Mouse (Mus musculus) lung, postnatal 10 days (tissue): ENCODE results near the gene Frs3.

Source experiments
- DNase-seq: peaks from one replicate; pipeline ENCODE4 v3.0.0; 2021

Frs3 gene

GRCm38 (mm10) chr17:47693671-47694441 lies 5.0 kb downstream of the Frs3 start:
- peak; percentile 27 for DNase-seq

GRCm38 (mm10) chr17:47694442-47694502 lies 5.4 kb downstream of the Frs3 start, which contains the start of gene Gm21981:
Gm21981 (minus strand) TSS chr17:47694455.
- no peak for DNase-seq

GRCm38 (mm10) chr17:47694503-47695336 lies 5.9 kb downstream of the Frs3 start, which contains the start of gene Prickle4:
Prickle4 (minus strand) TSS chr17:47694736.
- DNase-seq: peak; percentile 98

GRCm38 (mm10) chr17:47695337-47695710 lies 6.5 kb downstream of the Frs3 start:
- no peak for DNase-seq

- DNase-seq: no peak
Observed at GRCm38 (mm10) chr17:47698156-47698555, 9.3 kb downstream of the Frs3 start.

GRCm38 (mm10) chr17:47699055-47699454 lies 10.2 kb downstream of the Frs3 start:
- no peak for DNase-seq

GRCm38 (mm10) chr17:47701793-47702192 lies 13.0 kb downstream of the Frs3 start:
- no peak for DNase-seq

GRCm38 (mm10) chr17:47702548-47703345 lies 13.9 kb downstream of the Frs3 start:
- peak; percentile 16 for DNase-seq

- DNase-seq: no peak
Observed at GRCm38 (mm10) chr17:47703556-47703955, 14.7 kb downstream of the Frs3 start.

GRCm38 (mm10) chr17:47704692-47705091 lies 15.9 kb downstream of the Frs3 start:
- DNase-seq: no peak

- DNase-seq: peak; percentile 67
Observed at GRCm38 (mm10) chr17:47706196-47706595, 17.4 kb downstream of the Frs3 start.

- DNase-seq: no peak
Observed at GRCm38 (mm10) chr17:47707961-47708360, 19.1 kb downstream of the Frs3 start.

- DNase-seq: no peak
Observed at GRCm38 (mm10) chr17:47708972-47709371, 20.1 kb downstream of the Frs3 start.

- no peak for DNase-seq
Observed at GRCm38 (mm10) chr17:47710036-47710435, 21.2 kb downstream of the Frs3 start.

- no peak for DNase-seq
Observed at GRCm38 (mm10) chr17:47711883-47712282, 23.1 kb downstream of the Frs3 start.

GRCm38 (mm10) chr17:47712889-47713571 lies 24.2 kb downstream of the Frs3 start:
- no peak for DNase-seq

GRCm38 (mm10) chr17:47715037-47715436 lies 26.2 kb downstream of the Frs3 start:
- DNase-seq: no peak

GRCm38 (mm10) chr17:47721183-47721582 lies 32.4 kb downstream of the Frs3 start:
- no peak for DNase-seq

GRCm38 (mm10) chr17:47726566-47726965 lies 37.7 kb downstream of the Frs3 start, which contains the start of gene Pgc:
Pgc (plus strand) TSS chr17:47726842.
- DNase-seq: no peak

- peak; percentile 69 for DNase-seq
Observed at GRCm38 (mm10) chr17:47730633-47731575, 42.1 kb downstream of the Frs3 start.

- no peak for DNase-seq
Observed at GRCm38 (mm10) chr17:47735553-47736100, 46.8 kb downstream of the Frs3 start.

GRCm38 (mm10) chr17:47736856-47737255 lies 48.0 kb downstream of the Frs3 start, which contains the start of gene Tfeb:
Tfeb (plus strand) TSS chr17:47737030.
- DNase-seq: peak; percentile 98
